In the genomic region with DNA sequence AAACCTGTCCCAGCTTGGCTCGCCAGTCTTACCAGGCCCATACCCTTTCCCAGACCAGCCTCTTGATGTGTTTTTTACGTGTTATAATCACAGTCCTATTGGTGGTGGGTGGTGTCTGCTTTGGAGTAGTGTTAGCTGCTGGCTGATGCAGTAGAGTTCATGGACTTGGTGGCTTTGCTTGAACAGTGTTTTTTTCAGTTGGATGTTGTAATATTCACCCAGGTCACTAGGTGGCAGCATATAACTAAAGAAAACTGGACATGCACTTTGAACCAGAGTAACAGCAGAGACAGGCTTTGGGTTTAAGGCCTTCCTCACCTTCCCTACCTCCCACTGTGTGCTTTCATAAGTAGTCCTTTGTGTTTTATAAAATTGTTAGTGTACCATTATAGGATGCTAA, we compare ENCODE assay signal across 8 mouse cellular contexts. TPM values are rescaled to one million over a fixed set of nuclear protein-coding genes. Genes with fewer than 3 reads are reported as not detected.
DNase-seq lines count a peak whose midpoint lies in the region; ATAC-seq lines count a peak whose summit lies in the region.
"Had no signal": no experiment of that assay in that cellular context is flagged by ENCODE, and none has a peak within 500 bp of the region (broad histone marks: within the 10 kb centered on the region; RNA-seq: fewer than 3 reads in every experiment).

No protein-coding gene starts in this region.

- H3K36me3 ChIP-seq in forebrain, embryonic 16.5 days (ENCODE audit: control insufficient read depth, insufficient read depth): peaks cover 15% of the 10 kb centered on the region
- H3K36me3 ChIP-seq in lung, embryonic 16.5 days (ENCODE audit: control insufficient read depth, insufficient read depth, low read length): peaks cover 25% of the 10 kb centered on the region

- H3K4me3 ChIP-seq in forebrain, embryonic 16.5 days (replicated peaks; ENCODE audit: low read length): no peak overlapping the region
- no peak overlapping the region for H3K4me3 ChIP-seq in lung, embryonic 16.5 days (ENCODE audit: low read length)
- H3K4me3 ChIP-seq: heart, embryonic 13.5 days had no signal

- no peaks in the 10 kb centered on the region for H3K27me3 ChIP-seq in forebrain, embryonic 16.5 days (replicated peaks; ENCODE audit: control insufficient read depth, insufficient read depth, low read length)
- no peaks in the 10 kb centered on the region for H3K27me3 ChIP-seq in lung, embryonic 16.5 days (ENCODE audit: control insufficient read depth, insufficient read depth, low read depth, low read length)
- H3K27me3 ChIP-seq: heart, embryonic 13.5 days had no signal

- no peaks in the 10 kb centered on the region for H3K4me1 ChIP-seq in forebrain, embryonic 16.5 days (replicated peaks; ENCODE audit: control insufficient read depth, insufficient read depth, low read length)
- no peaks in the 10 kb centered on the region for H3K4me1 ChIP-seq in lung, embryonic 16.5 days (replicated peaks; ENCODE audit: control insufficient read depth, insufficient read depth, low read length)

- 53% methylated on average over 2 of the region's 2 CpGs for WGBS in forebrain, embryonic 16.5 days
- WGBS in lung, embryonic 16.5 days: 50% methylated on average over 2 of the region's 2 CpGs

- H3K27ac ChIP-seq in forebrain, embryonic 16.5 days (ENCODE audit: low read length): no peak overlapping the region
- H3K27ac ChIP-seq in lung, embryonic 16.5 days (ENCODE audit: low read length): no peak overlapping the region

- H3K9ac ChIP-seq in forebrain, embryonic 16.5 days (replicated peaks; ENCODE audit: low read depth, low read length): no peak overlapping the region
- H3K9ac ChIP-seq in lung, embryonic 16.5 days (ENCODE audit: low read length): no peak overlapping the region
- H3K9ac ChIP-seq: heart, embryonic 13.5 days had no signal

- H3K4me2 ChIP-seq in forebrain, embryonic 16.5 days (ENCODE audit: low read length): no peak overlapping the region
- H3K4me2 ChIP-seq in lung, embryonic 16.5 days (ENCODE audit: low read depth, low read length): no peak overlapping the region
- H3K4me2 ChIP-seq: heart, embryonic 13.5 days had no signal

- ATAC-seq in forebrain, embryonic 16.5 days: peak; percentile 54; the same call in 1 of the 2 replicates
- ATAC-seq in lung, embryonic 16.5 days (ENCODE audit: low read depth): 0 out of 2 replicates have a peak, but pooled peaks have one; percentile 20

- peak; percentile 82 for DNase-seq in 3T3-L1 (ENCODE audit: low read depth, low spot score)
- DNase-seq in CD4-positive helper T cell, adult 2 months (ENCODE audit: low read depth, low spot score): peak; percentile 76
- DNase-seq in c-Kit-positive CD71-positive TER-119-positive erythroid progenitor cells, embryonic 14.5 days (ENCODE audit: low spot score): peak; percentile 69
- peak; percentile 74 for DNase-seq in kidney, postnatal 14 days
- peak; percentile 47 for DNase-seq in skeletal muscle tissue, adult 2 months (ENCODE audit: low read depth, low spot score)

- H3K9me3 ChIP-seq in forebrain, embryonic 16.5 days (ENCODE audit: control insufficient read depth, low read length): no peaks in the 10 kb centered on the region
- H3K9me3 ChIP-seq in lung, embryonic 16.5 days (ENCODE audit: control insufficient read depth, low read length): no peaks in the 10 kb centered on the region
- H3K9me3 ChIP-seq: heart, embryonic 13.5 days had no signal

RNA-seq across cellular contexts. Expression of a gene that starts 17.2 kb away (rescaled TPM):
- 63.7 and 65.0 TPM in 2 replicates for polyA plus RNA-seq in forebrain, embryonic 16.5 days (2015; fragmentation: Nextera tagmentation; extraction: Ambion mirVana)
- 37.6 and 38.8 TPM in 2 replicates for polyA plus RNA-seq in lung, embryonic 16.5 days (2015; fragmentation: Nextera tagmentation; extraction: Ambion mirVana)

RNA-seq across cellular contexts. Expression of a gene that starts 17.3 kb away (rescaled TPM):
- 46.5 and 51.4 TPM in 2 replicates for polyA plus RNA-seq in forebrain, embryonic 16.5 days (2015; fragmentation: Nextera tagmentation; extraction: Ambion mirVana)
- 96.3 and 103 TPM in 2 replicates for polyA plus RNA-seq in lung, embryonic 16.5 days (2015; fragmentation: Nextera tagmentation; extraction: Ambion mirVana)

RNA-seq across cellular contexts. Expression of a gene that starts 22.3 kb away (rescaled TPM):
- polyA plus RNA-seq in forebrain, embryonic 16.5 days (2015; fragmentation: Nextera tagmentation; extraction: Ambion mirVana): 0.06 and 0.08 TPM in 2 replicates
- polyA plus RNA-seq in lung, embryonic 16.5 days (2015; fragmentation: Nextera tagmentation; extraction: Ambion mirVana): 0.06 and 0.13 TPM in 2 replicates
